Mouse (Mus musculus): ENCODE data around the gene Ccdc33. TPM values are rescaled to one million over a fixed set of nuclear protein-coding genes. Genes with fewer than 3 reads are reported as not detected.
A peak's percentile ranks its signal among the peaks of the same experiment; 100 is the strongest.

Ccdc33 gene
- polyA plus RNA-seq, 2 experiments, result not detected

DNA sequence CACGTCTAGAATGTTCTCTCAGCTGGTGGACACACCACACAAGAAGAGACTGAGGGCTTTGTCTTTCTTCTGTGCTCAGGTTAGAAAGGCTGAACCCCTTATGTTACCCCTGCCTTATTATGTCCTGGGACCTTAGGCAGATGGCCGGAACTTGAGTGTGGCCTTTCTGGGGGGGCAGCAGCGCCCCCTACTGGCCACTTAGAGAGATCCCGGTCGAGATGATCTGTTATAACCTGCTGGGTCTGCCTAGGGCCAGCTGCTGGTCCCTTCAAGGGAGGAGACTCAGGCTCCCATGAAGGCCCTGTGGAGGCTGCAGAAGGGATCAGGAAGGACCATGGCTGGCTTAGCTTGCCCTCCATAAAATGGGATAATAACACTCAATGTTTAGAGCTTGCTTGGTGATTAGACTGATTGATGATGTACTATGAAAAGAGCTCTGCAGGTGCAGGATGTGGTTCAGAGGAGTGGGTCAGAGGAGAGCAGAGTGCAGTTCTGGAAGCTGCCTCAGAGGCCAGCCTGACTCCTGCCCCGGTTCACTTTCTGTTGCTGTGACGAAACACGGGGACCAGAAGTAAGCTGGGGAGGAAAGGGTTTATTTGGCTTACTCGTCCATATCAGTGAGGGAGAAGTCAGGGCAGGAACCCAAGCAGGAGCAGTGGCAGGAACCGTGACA, 128.0 kb downstream of the Ccdc33 start:
- H3K9me3 ChIP-seq (ENCODE audit: control insufficient read depth, low read length), result no peaks in the 10 kb centered on the region
- no peak overlapping the region for H3K4me2 ChIP-seq (ENCODE audit: low read depth)
- peak in 1 of 3 experiments; percentile 17 for DNase-seq (ENCODE audit: low read depth in 3 of 3, low spot score in 3 of 3)
- H3K27ac ChIP-seq, result no peak overlapping the region
- no peak overlapping the region for H3K4me3 ChIP-seq (ENCODE audit: insufficient read depth in 1 of 2, low read depth in 2 of 2, low read length in 2 of 2)
- no peak for ATAC-seq (ENCODE audit: insufficient read depth)
- 26% methylated on average over 10 of the region's 10 CpGs for WGBS (ENCODE audit: insufficient replicate concordance)
- no peaks in the 10 kb centered on the region for H3K36me3 ChIP-seq (replicated peaks; ENCODE audit: control insufficient read depth, insufficient read depth, low read depth)
- H3K9ac ChIP-seq (replicated peaks), result no peak overlapping the region
- H3K27me3 ChIP-seq (ENCODE audit: control insufficient read depth, insufficient read depth, low read length), result no peaks in the 10 kb centered on the region
- no peaks in the 10 kb centered on the region for H3K4me1 ChIP-seq (replicated peaks; ENCODE audit: control insufficient read depth in 2 of 2, insufficient read depth in 2 of 2, low read length in 1 of 2)
- TF ChIP-seq CTCF (IDR thresholded peaks at IDR 0.05; ENCODE audit: low read depth), result peak; percentile 84
- no peak for TF ChIP-seq EP300 (IDR thresholded peaks at IDR 0.05; ENCODE audit: low read depth)

DNA sequence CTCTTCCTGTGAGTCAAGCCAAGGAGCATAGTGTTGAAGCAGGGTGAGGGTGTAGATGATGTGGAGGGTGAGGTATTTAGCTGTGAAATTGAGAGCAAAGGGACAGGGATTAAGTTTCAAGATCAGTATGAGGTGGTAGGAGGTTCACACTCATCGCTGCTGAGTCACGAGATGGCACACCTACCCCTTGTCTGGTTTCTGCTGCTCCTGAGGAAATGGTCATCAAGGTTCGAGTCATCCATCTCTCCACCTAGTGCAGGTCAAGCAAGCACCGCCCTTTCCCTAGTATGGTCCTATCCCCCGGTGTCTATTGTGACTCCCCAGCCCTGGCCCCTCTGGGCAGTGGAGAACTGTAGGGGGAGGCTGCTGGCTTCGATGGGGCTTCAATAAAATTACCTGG, 129.3 kb downstream of the Ccdc33 start:
- TF ChIP-seq EP300 (IDR thresholded peaks at IDR 0.05; ENCODE audit: low read depth), result no peak
- TF ChIP-seq CTCF (IDR thresholded peaks at IDR 0.05; ENCODE audit: low read depth), result no peak
- WGBS (ENCODE audit: insufficient replicate concordance), result 62% methylated on average over 6 of the region's 6 CpGs

DNA sequence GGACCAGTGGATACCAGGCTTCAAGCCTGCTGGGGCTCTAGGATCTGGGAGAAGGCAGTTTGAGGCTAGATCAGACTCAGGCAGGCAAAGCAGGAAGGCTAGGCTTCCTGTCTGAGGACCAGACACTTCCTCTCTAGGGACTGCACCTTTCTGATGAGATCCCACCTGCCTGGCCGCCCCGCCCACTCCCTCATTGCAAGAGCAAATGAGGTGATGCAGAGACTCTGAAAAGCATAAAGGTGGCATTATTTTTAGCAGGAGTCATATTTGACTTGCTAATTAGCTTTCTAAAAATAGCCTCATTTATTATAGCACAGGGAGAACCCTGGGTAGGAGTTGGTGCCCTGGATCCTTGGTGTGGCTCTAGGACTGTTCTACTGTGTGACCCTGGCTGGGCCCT, 130.5 kb downstream of the Ccdc33 start:
- H3K27me3 ChIP-seq (ENCODE audit: control insufficient read depth, insufficient read depth, low read length), result no peaks in the 10 kb centered on the region
- no peak for ATAC-seq (ENCODE audit: insufficient read depth)
- H3K9me3 ChIP-seq (ENCODE audit: control insufficient read depth, low read length), result no peaks in the 10 kb centered on the region
- no peaks in the 10 kb centered on the region for H3K4me1 ChIP-seq (replicated peaks; ENCODE audit: control insufficient read depth in 2 of 2, insufficient read depth in 2 of 2, low read length in 1 of 2)
- no peak for DNase-seq (ENCODE audit: low read depth in 3 of 3, low spot score in 3 of 3)
- no peak overlapping the region for H3K9ac ChIP-seq (replicated peaks)
- H3K4me3 ChIP-seq (ENCODE audit: insufficient read depth in 1 of 2, low read depth in 2 of 2, low read length in 2 of 2), result no peak overlapping the region
- no peaks in the 10 kb centered on the region for H3K36me3 ChIP-seq (replicated peaks; ENCODE audit: control insufficient read depth, insufficient read depth, low read depth)
- TF ChIP-seq CTCF (IDR thresholded peaks at IDR 0.05; ENCODE audit: low read depth) (no peak), EP300 (IDR thresholded peaks at IDR 0.05; ENCODE audit: low read depth) (no peak)
- no peak overlapping the region for H3K4me2 ChIP-seq (ENCODE audit: low read depth)
- WGBS (ENCODE audit: insufficient replicate concordance), result 53% methylated on average over 2 of the region's 2 CpGs
- no peak overlapping the region for H3K27ac ChIP-seq

More for the DNA sequence above, 129.3 kb downstream of the Ccdc33 start:
- Histone ChIP-seq H3K4me1 (replicated peaks; ENCODE audit: control insufficient read depth in 2 of 2, insufficient read depth in 2 of 2, low read length in 1 of 2) (no peaks in the 10 kb centered on the region), H3K4me2 (ENCODE audit: low read depth) (no peak overlapping the region), H3K36me3 (replicated peaks; ENCODE audit: control insufficient read depth, insufficient read depth, low read depth) (no peaks in the 10 kb centered on the region), H3K27me3 (ENCODE audit: control insufficient read depth, insufficient read depth, low read length) (no peaks in the 10 kb centered on the region), H3K9ac (replicated peaks) (no peak overlapping the region), H3K9me3 (ENCODE audit: control insufficient read depth, low read length) (no peaks in the 10 kb centered on the region), H3K4me3 (ENCODE audit: insufficient read depth in 1 of 2, low read depth in 2 of 2, low read length in 2 of 2) (no peak overlapping the region), H3K27ac (no peak overlapping the region)
- no peak for DNase-seq (ENCODE audit: low read depth in 3 of 3, low spot score in 3 of 3)
- no peak for ATAC-seq (ENCODE audit: insufficient read depth)

DNA sequence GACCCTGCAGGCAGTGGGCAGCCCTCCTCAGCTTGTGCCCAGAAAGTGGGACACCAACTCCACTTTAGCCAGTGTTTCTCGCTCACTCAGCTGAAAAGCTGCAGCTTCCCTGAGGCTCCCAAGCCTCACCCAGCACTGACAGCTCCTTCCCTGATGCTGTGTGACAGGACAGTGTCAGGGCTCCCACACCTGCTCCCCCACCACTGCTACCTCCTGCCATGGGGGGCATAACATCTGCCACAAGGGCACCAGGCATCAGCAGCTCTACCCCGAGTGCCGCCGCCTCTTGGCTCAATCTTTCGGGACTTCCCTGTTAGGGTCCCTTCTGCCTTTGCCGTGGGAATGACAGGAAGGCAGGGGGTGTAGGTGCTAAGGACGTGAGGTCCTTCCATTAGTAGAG, 132.3 kb downstream of the Ccdc33 start:
- Histone ChIP-seq H3K36me3 (replicated peaks; ENCODE audit: control insufficient read depth, insufficient read depth, low read depth) (no peaks in the 10 kb centered on the region), H3K4me1 (replicated peaks; ENCODE audit: control insufficient read depth in 2 of 2, insufficient read depth in 2 of 2, low read length in 1 of 2) (no peaks in the 10 kb centered on the region), H3K4me3 (ENCODE audit: insufficient read depth in 1 of 2, low read depth in 2 of 2, low read length in 2 of 2) (no peak overlapping the region), H3K4me2 (ENCODE audit: low read depth) (no peak overlapping the region), H3K9me3 (ENCODE audit: control insufficient read depth, low read length) (no peaks in the 10 kb centered on the region), H3K27ac (no peak overlapping the region), H3K27me3 (ENCODE audit: control insufficient read depth, insufficient read depth, low read length) (no peaks in the 10 kb centered on the region), H3K9ac (replicated peaks) (no peak overlapping the region)
- DNase-seq (ENCODE audit: low read depth in 3 of 3, low spot score in 3 of 3) (no peak), ATAC-seq (ENCODE audit: insufficient read depth) (no peak)
- no peak for TF ChIP-seq EP300 (IDR thresholded peaks at IDR 0.05; ENCODE audit: low read depth)
- TF ChIP-seq CTCF (IDR thresholded peaks at IDR 0.05; ENCODE audit: low read depth), result no peak
- WGBS (ENCODE audit: insufficient replicate concordance), result 59% methylated on average over 7 of the region's 7 CpGs

DNA sequence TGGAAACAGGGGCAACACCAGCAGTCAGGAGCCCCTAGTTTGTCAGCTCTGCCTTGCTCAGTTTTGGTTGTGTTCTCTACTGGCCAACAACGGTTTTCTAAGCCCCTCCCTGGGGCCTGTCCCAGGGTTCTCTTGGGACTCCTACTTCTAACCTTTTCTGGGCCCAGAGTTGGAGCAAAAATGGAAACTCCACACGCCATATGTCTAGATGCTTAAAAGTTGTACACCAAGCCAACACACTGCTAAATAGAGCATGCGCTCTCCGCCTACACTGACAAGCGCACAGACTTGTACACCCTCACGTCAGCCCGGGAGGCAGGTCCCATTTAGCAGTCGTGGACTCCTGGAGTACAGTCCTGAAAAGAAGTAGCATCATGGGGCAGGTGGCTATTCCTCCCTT, 133.3 kb downstream of the Ccdc33 start:
- Histone ChIP-seq H3K4me1 (replicated peaks; ENCODE audit: control insufficient read depth in 2 of 2, insufficient read depth in 2 of 2, low read length in 1 of 2) (no peaks in the 10 kb centered on the region), H3K4me3 (ENCODE audit: insufficient read depth in 1 of 2, low read depth in 2 of 2, low read length in 2 of 2) (no peak overlapping the region), H3K4me2 (ENCODE audit: low read depth) (no peak overlapping the region), H3K9me3 (ENCODE audit: control insufficient read depth, low read length) (no peaks in the 10 kb centered on the region), H3K9ac (replicated peaks) (no peak overlapping the region), H3K27me3 (ENCODE audit: control insufficient read depth, insufficient read depth, low read length) (no peaks in the 10 kb centered on the region), H3K36me3 (replicated peaks; ENCODE audit: control insufficient read depth, insufficient read depth, low read depth) (no peaks in the 10 kb centered on the region), H3K27ac (no peak overlapping the region)
- DNase-seq (ENCODE audit: low read depth in 3 of 3, low spot score in 3 of 3) (no peak), ATAC-seq (ENCODE audit: insufficient read depth) (no peak)
- TF ChIP-seq CTCF (IDR thresholded peaks at IDR 0.05; ENCODE audit: low read depth) (no peak), EP300 (IDR thresholded peaks at IDR 0.05; ENCODE audit: low read depth) (no peak)
- WGBS (ENCODE audit: insufficient replicate concordance), result 76% methylated on average over 8 of the region's 8 CpGs

Data from liver, embryonic 14.5 days (tissue).